Mouse (Mus musculus): ENCODE results near the gene Itprip.

DNA sequence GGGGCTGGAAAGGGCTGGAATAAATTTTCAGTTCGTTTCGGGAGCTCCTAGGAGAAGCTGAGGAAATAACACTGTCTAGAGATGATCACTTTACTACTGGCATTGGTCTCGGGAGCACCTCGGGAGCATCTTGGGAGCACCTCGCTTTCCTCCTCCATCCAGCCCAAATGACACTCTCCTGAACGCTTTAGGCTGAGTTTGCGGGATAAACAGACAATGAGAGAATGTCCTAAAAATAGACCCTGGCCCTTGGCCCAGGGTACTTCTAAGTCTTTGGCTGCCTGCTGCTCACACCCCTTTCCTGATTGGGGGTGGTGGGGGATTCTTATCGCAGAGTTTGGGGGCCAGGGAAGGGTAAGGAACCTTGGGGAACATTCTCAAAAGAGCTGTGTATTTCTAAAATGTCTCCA is 872 bp upstream of the Itprip start:
- no peak for TF ChIP-seq CTCF (IDR thresholded peaks at IDR 0.05; ENCODE audit: low read depth, low read length)
- TF ChIP-seq EP300 (IDR thresholded peaks at IDR 0.05; ENCODE audit: insufficient read depth, low read depth, low read length): no peak
- TF ChIP-seq POLR2A (IDR thresholded peaks at IDR 0.05; ENCODE audit: insufficient read depth, low read length): no peak
